Mouse (Mus musculus) brain, embryonic 14.5 days (tissue): ENCODE results near the gene Gars. TPM values are rescaled to one million over a fixed set of nuclear protein-coding genes. Genes with fewer than 3 reads are reported as not detected.

Experiments used
- DNase-seq: peaks from one replicate; pipeline ENCODE4 v3.0.0-alpha.2; 2011; ENCODE audit warnings: low read depth
- CTCF ChIP-seq: fragments of 200-500 bp; IDR thresholded peaks from 2 replicates; pipeline ENCODE4 v1.5.1; 2012; ENCODE audit warnings: inconsistent platforms, mild to moderate bottlenecking, moderate library complexity, borderline replicate concordance; ENCODE audit not compliant: insufficient read depth, insufficient read length; ENCODE audit errors: extremely low read depth
- POLR2A ChIP-seq: fragments of 200-500 bp; IDR thresholded peaks from 2 replicates; pipeline ENCODE4 v1.6.1; 2012; ENCODE audit warnings: mild to moderate bottlenecking, inconsistent platforms, borderline replicate concordance; ENCODE audit not compliant: poor library complexity, insufficient read depth, insufficient read length, severe bottlenecking; ENCODE audit errors: extremely low read depth
- polyA plus RNA-seq: library from polyadenylated mRNA; depleted of rRNA; stranded (reverse); fragments of >200 nt; gene quantifications from 2 replicates; pipeline ENCODE4 v1.2.3, GENCODE M21; 2012

Gars gene
- polyA plus RNA-seq, 1 experiment = 122 TPM

GRCm38 (mm10) chr6:55039446-55039783 is 1.6 kb downstream of the Gars start:
- no peak for DNase-seq

GRCm38 (mm10) chr6:55040031-55040430 is 2.2 kb downstream of the Gars start:
- TF ChIP-seq CTCF = no peak
- no peak for DNase-seq

More at GRCm38 (mm10) chr6:55039446-55039783, 1.6 kb downstream of the Gars start:
- TF ChIP-seq POLR2A (no peak), CTCF (no peak)

- no peak for TF ChIP-seq CTCF
- no peak for TF ChIP-seq POLR2A
- no peak for DNase-seq
Measured at GRCm38 (mm10) chr6:55043206-55043605, 5.4 kb downstream of the Gars start.

GRCm38 (mm10) chr6:55044542-55044941 is 6.7 kb downstream of the Gars start:
- TF ChIP-seq POLR2A = no peak
- no peak for TF ChIP-seq CTCF
- peak; percentile 24 for DNase-seq

GRCm38 (mm10) chr6:55045326-55045725 is 7.5 kb downstream of the Gars start:
- DNase-seq = no peak
- TF ChIP-seq POLR2A = no peak
- TF ChIP-seq CTCF = no peak

GRCm38 (mm10) chr6:55049186-55049585 is 11.4 kb downstream of the Gars start:
- TF ChIP-seq CTCF = no peak
- TF ChIP-seq POLR2A = no peak
- DNase-seq = no peak

GRCm38 (mm10) chr6:55054491-55054890 is 16.7 kb downstream of the Gars start:
- no peak for DNase-seq
- TF ChIP-seq POLR2A = no peak
- no peak for TF ChIP-seq CTCF

DNA sequence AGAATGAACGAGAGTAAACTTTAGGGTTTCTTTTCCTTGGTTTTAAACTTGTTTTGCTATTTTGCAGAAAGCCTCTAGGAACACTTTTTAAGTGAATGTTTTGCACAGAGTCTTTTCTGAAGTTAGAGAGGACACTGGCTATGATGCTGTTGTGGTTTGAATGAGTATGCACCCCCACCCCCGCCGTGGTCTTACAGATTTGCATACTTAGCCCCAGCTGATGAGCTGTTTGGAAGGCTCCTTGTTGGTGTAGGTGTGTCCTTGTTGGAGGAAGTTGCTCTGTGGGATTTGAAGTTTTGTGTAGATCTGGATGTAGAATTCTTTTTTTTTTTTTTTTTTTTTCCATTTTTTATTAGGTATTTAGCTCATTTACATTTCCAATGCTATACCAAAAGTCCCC is 19.6 kb downstream of the Gars start:
- DNase-seq = no peak
- TF ChIP-seq POLR2A (no peak), CTCF (no peak)

GRCm38 (mm10) chr6:55060241-55060825 is 22.5 kb downstream of the Gars start:
- TF ChIP-seq POLR2A (no peak), CTCF (no peak)
- no peak for DNase-seq

DNA sequence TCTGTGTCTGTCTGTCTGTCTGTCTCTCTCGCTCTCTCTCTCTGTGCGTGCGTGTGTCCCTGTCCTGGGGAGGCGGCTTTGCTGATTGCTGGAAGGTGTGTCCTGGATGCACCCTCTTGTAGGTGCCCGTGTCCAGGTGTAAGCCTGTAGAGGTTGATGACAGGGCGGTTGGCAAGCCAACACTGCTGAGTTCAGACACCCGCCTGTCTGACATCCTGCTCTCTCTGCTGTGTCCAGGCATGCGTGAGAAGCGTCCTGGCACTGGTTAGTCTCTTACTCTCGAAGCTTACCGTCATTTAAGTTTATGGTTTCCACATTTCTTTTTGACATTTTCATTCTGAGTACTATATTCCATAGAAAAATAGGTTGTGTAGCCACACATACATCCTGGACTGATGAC is 23.5 kb downstream of the Gars start:
- TF ChIP-seq POLR2A = no peak
- TF ChIP-seq CTCF = no peak
- DNase-seq = no peak

DNA sequence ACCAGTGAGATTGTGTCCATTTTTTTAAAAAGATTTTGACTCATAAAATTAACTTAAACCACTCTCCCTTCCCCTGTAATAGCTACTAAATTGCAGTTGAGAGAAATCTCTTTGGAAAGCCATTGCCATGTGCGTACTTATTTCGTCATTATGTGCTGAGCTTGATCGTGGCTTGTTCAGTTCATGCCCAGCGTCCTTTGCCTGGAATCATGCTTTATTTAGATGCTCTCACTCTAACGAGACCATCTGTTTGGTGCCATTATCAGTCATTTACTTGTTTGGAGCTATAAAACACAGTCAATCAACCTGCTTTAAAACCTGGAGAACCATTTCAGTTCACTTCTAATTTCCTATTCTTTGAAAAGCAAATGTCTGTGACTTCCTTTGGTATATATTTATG is 24.4 kb downstream of the Gars start:
- TF ChIP-seq CTCF (no peak), POLR2A (no peak)

DNA sequence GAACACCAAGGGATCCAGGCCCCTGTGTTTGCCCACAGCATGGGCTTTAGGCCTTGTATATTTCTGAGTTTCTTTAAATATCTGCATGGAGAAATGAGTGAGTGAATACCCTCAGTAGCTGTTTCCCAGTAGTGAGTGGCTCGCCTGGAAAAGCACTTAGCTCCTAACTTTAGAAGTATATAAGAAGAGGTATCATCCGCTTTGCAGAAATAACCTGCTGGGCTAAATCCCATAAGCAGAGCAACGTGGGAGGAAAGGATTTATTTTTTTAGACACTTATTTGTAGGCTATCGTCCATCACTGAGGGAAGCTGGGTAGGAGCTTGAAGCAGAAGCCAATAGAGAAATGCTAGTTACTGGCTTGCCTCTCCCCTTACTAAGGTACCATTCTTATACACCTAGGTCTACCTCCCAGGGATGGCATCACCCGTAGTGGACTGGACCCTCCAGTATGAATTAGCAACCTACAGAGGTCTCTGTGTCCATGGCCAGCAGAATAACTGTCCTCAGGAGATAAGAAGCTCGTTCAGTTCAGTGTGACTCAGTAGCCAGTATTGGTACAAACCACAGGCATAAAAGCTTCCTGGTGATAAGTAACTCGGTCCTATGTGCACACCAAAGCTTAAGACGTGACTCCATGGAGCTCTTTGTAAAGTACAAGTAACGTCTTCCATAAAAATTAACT is 26.1 kb downstream of the Gars start:
- no peak for DNase-seq
- TF ChIP-seq CTCF (no peak), POLR2A (no peak)

More for the DNA sequence above, 24.4 kb downstream of the Gars start:
- peak; percentile 66 for DNase-seq
